Mouse (Mus musculus) kidney, adult 2 months (tissue): ENCODE measurements around the gene Slc19a2. TPM values are rescaled to one million over a fixed set of nuclear protein-coding genes. Genes with fewer than 3 reads are reported as not detected.

ENCODE experiments used
- DNase-seq: peaks from one replicate; pipeline ENCODE4 v3.0.0; 2021
- H3K27ac ChIP-seq: fragments of 200-500 bp; 2 replicates; pipeline ENCODE4 v1.5.1; 2012; ENCODE audit warnings: low read depth, low read length, control low read depth, inconsistent platforms; ENCODE audit not compliant: insufficient read depth
- H3K27me3 ChIP-seq: fragments of 200-500 bp; replicated peaks from 2 replicates; pipeline ENCODE4 v1.6.1; 2012; ENCODE audit warnings: mild to moderate bottlenecking, moderate library complexity, low read length, inconsistent platforms; ENCODE audit not compliant: control insufficient read depth, insufficient read depth
- H3K36me3 ChIP-seq: fragments of 200-500 bp; 2 replicates; pipeline ENCODE4 v1.6.1; 2012; ENCODE audit warnings: mild to moderate bottlenecking, moderate library complexity, low read length, inconsistent platforms; ENCODE audit not compliant: control insufficient read depth, insufficient read depth
- H3K4me1 ChIP-seq: fragments of 200-500 bp; 2 replicates; pipeline ENCODE4 v1.6.1; 2011; ENCODE audit warnings: low read length; ENCODE audit not compliant: control insufficient read depth, insufficient read depth
- H3K4me3 ChIP-seq: fragments of 200-500 bp; 2 replicates; pipeline ENCODE4 v1.5.1; 2011; ENCODE audit warnings: mild to moderate bottlenecking, low read depth, low read length, control low read depth; ENCODE audit not compliant: insufficient read depth
- CTCF ChIP-seq: fragments of 200-500 bp; conservative IDR thresholded peaks from 2 replicates; pipeline ENCODE4 v1.5.1; 2011; ENCODE audit warnings: low read depth, mild to moderate bottlenecking, control low read depth, low read length, moderate library complexity, mixed read lengths; ENCODE audit not compliant: insufficient read depth, insufficient read length
- POLR2A ChIP-seq: fragments of 200-500 bp; IDR thresholded peaks from one replicate; pipeline ENCODE4 v1.6.1; 2011; ENCODE audit warnings: low read depth, low read length, control low read depth
- WGBS: fragments of 180-500 bp; shearing (Covaris S2); methylation state at CpG from one replicate; pipeline ENCODE4 v1.1.7; 2018; 5-methylcytosine and 5-hydroxymethylcytosine counted together
- polyA plus RNA-seq: library from polyadenylated mRNA; depleted of rRNA; stranded (reverse); fragments of >200 nt; gene quantifications from 2 replicates; pipeline ENCODE4 v1.2.3, GENCODE M21; 2012

Gene Slc19a2
- polyA plus RNA-seq, 1 experiment, result 11.2 TPM

DNA sequence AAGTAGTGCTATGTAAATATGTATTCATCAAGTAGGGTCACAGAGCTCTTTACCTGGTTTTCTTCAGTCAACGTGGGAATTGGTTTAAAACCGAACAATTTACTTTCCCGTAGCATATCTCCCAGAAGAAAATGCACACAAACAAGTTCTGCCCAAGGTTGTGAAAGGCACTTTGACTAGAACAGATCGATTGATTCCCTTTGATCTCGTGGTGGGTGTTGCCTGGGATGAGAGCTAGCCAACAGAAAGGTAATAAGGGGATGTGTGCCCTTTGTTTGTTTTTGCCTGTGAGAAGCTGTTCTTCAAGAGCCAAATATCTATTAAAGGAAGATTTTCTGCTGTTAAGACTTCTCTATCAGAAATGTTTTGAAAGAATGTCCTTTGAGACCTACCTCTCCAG lies 3.7 kb downstream of the Slc19a2 start:
- Histone ChIP-seq H3K27me3 (no peaks in the 10 kb centered on the region), H3K36me3 (no peaks in the 10 kb centered on the region), H3K27ac (no peak overlapping the region), H3K4me3 (no peak overlapping the region), H3K4me1 (peaks cover 19% of the 10 kb centered on the region)
- TF ChIP-seq CTCF (no peak), POLR2A (no peak)
- 71% methylated on average over 5 of the region's 5 CpGs for WGBS
- DNase-seq, result no peak

DNA sequence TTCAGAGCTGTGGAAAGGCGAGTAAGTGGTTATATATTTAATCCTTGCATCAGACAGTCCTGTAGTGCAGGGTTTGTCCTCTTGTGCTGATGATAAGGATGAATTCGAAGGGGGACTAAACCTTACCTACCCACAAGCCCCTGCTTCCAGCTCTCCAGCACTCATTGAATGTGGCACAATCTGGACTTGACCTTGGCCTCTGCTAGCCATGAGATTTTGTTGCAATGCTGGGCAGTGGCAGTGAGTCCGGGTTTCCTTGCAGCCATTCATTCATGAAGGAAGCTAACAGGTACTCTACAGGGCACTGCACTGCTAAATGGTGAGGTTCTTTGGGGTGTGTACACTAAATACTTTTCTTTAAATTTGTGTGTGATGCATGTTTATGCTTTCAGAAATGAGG lies 6.0 kb downstream of the Slc19a2 start:
- H3K4me3 ChIP-seq, result no peak overlapping the region
- no peaks in the 10 kb centered on the region for H3K36me3 ChIP-seq
- DNase-seq, result no peak
- H3K27me3 ChIP-seq, result no peaks in the 10 kb centered on the region
- 76% methylated on average over 3 of the region's 3 CpGs for WGBS
- TF ChIP-seq CTCF (no peak), POLR2A (no peak)
- H3K27ac ChIP-seq, result no peak overlapping the region
- peaks cover 11% of the 10 kb centered on the region for H3K4me1 ChIP-seq

- Histone ChIP-seq H3K27me3 (no peaks in the 10 kb centered on the region), H3K4me1 (no peaks in the 10 kb centered on the region), H3K4me3 (no peak overlapping the region), H3K36me3 (no peaks in the 10 kb centered on the region), H3K27ac (no peak overlapping the region)
- no peak for TF ChIP-seq CTCF
- no peak for TF ChIP-seq POLR2A
- no peak for DNase-seq
- 64% methylated on average over 16 of the region's 16 CpGs for WGBS
These were observed 11.6 kb downstream of the Slc19a2 start for GRCm38 (mm10) chr1:164260171-164261028.

DNA sequence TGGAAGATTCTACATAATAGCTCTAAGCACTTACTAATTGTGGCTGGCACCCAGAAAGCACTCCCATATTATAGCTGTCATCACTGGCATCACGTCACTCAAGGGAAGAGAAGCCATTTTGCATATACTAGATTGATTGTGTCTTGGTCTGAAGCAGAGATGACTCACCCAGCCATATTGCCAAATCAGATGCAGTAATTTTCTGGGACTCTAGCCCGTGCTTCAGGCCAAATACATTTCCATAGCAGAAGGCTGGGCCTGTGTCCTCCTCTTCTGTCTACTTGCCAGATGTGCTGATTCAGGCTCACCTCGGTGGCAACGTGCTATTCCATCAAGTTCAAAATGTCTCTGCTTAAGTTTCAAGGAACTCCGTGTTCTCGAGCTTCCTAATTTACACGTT lies 12.7 kb downstream of the Slc19a2 start:
- H3K36me3 ChIP-seq, result no peaks in the 10 kb centered on the region
- DNase-seq, result no peak

DNA sequence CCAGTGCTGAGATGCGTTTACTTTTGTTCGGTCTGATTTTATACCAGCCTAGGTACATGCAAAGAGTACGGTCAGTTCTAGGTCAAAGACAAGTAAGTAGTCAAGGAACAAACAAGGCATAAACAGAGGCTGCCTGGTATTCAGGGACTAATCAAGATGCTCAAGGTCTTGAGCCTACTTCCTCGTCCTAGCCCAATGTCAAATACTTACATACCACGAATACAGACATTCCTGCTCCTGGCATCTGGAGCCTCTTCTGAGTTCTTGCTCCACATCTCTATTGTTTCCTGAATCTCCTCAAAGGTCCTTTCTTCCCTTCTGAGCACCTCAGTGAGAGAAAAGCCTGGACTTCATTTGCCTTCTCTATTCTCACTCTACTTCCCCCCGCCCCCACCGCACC lies 22.1 kb downstream of the Slc19a2 start:
- 88% methylated on average over 7 of the region's 7 CpGs for WGBS
- H3K4me1 ChIP-seq, result no peaks in the 10 kb centered on the region
- H3K27me3 ChIP-seq, result no peaks in the 10 kb centered on the region; the same call in 1 of the 2 replicates
- no peak overlapping the region for H3K27ac ChIP-seq
- no peaks in the 10 kb centered on the region for H3K36me3 ChIP-seq
- TF ChIP-seq CTCF (no peak), POLR2A (no peak)
- no peak overlapping the region for H3K4me3 ChIP-seq
- DNase-seq, result no peak

More for the DNA sequence above, 12.7 kb downstream of the Slc19a2 start:
- Histone ChIP-seq H3K27me3 (no peaks in the 10 kb centered on the region), H3K4me3 (no peak overlapping the region), H3K4me1 (no peaks in the 10 kb centered on the region), H3K27ac (no peak overlapping the region)
- WGBS, result 89% methylated on average over 7 of the region's 7 CpGs
- TF ChIP-seq CTCF (no peak), POLR2A (no peak)

DNA sequence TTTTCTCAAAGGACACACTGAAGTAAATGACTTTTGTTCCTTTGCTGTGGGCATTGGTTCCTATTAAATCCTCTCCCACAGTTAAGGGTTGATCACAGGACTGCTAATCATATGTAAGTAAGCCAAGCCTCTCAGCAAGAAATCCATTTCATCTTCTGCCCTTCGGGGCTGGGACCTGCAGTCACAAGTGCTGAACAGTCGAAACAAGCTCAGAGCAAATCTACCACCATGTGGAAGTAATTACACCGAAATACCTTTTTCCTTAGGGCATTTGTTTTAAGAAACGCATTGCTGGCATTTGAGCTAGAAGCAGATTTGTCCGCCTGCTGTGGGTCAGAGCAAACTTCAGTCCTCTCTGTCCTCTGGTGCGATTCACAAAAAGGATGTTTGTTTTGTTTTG lies 24.8 kb downstream of the Slc19a2 start:
- H3K36me3 ChIP-seq, result no peaks in the 10 kb centered on the region
- TF ChIP-seq POLR2A, result no peak
- no peak for TF ChIP-seq CTCF
- H3K4me3 ChIP-seq, result no peak overlapping the region
- no peak overlapping the region for H3K27ac ChIP-seq
- WGBS, result 63% methylated on average over 6 of the region's 6 CpGs
- H3K27me3 ChIP-seq, result no peaks in the 10 kb centered on the region; the same call in 1 of the 2 replicates
- no peak for DNase-seq
- no peaks in the 10 kb centered on the region for H3K4me1 ChIP-seq

DNA sequence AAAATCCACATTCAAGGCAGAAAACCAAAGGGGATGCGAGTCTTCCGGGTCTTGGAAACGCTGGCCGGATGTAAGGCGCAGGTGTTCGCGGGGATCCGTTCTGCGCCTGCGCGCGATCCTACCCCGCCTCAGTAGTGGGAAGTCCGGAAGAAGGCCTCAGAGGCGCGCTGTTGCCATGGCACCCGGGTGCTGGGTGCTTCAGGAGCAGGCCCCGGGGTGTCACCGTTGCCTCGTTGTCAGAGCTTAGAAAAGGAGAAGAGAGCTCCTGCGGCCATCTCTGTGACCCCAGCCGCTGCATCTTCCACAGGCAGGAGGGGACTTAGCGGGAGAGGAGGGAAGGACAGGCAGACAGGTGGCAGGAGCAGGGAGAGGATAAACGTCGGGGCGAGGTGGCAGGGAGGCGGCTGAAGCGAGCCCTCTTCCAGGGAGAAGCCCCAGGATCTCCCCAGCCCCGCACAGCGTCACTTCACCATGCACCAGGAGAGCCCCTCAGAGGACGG lies 26.7 kb downstream of the Slc19a2 start, which contains the start of gene Ccdc181:
Gene Ccdc181 (plus strand): TSS at position 131 of the 500 bp plus-strand sequence.
- Histone ChIP-seq H3K27me3 (no peaks in the 10 kb centered on the region; the same call in 1 of the 2 replicates), H3K27ac (peak within 1 kb of the TSS; percentile 25; the same call in 1 of the 2 replicates), H3K4me3 (peak within 1 kb of the TSS; percentile 90), H3K36me3 (no peaks in the 10 kb centered on the region), H3K4me1 (no peaks in the 10 kb centered on the region)
- TF ChIP-seq POLR2A (no peak), CTCF (no peak)
- under 1% methylated on average over 31 of the region's 31 CpGs for WGBS
- peak; percentile 97 for DNase-seq
